Mouse (Mus musculus) MEL-GATA-1-ER (cell line): Measurements from ENCODE around the gene Arid4a.
A peak's percentile ranks its signal among the peaks of the same experiment; 100 is the strongest.
"Not testable (repeated sequence)": the region's sequence is repeated elsewhere in the genome, so short reads cannot be mapped to it uniquely, and the experiment has no call there.

Source experiments
- DNase-seq: peaks from one replicate; pipeline ENCODE4 v3.0.0-alpha.2; 2012; ENCODE audit warnings: low read depth; ENCODE audit errors: extremely low read depth

Arid4a gene

DNA sequence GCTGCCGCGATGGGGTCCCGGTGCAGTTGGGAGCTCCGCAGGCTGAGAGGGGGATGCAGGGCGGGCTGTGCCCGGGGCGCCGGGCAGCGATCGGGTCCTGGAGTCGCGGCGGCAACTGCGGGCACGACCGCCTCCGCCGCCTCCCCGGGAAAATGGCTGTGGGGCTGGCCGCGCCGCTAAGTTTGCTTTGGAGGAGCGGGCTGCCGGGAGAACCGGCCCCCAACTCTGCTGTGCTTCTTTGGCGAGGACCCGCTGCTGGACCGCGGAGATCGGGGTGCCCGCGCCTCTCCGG lies 367 bp downstream of the Arid4a start:
- DNase-seq = no peak

- DNase-seq = no peak
Measured at GRCm38 (mm10) chr12:71016503-71017241, 882 bp downstream of the Arid4a start.

- peak; percentile 33 for DNase-seq
Measured at GRCm38 (mm10) chr12:71017242-71017571, 1.4 kb downstream of the Arid4a start.

DNA sequence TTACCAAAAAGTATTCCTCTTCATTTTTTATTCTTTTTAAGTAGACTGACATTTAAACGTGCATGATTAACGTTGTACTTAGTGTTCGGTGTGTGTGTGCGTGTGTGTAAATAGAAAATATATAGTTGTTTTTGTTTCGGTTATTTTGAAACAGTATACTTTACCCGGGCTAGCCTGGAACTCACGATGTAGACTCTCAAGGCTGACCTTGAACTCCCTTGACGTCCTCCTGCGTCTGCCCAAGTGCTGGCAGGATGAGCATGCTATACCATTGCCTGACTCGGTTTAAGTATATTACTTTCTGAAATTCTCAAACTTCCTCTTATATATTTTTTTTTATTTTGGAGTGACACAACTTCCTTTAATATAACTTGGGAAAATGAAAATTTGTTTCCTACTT lies 2.0 kb downstream of the Arid4a start:
- no peak for DNase-seq

DNA sequence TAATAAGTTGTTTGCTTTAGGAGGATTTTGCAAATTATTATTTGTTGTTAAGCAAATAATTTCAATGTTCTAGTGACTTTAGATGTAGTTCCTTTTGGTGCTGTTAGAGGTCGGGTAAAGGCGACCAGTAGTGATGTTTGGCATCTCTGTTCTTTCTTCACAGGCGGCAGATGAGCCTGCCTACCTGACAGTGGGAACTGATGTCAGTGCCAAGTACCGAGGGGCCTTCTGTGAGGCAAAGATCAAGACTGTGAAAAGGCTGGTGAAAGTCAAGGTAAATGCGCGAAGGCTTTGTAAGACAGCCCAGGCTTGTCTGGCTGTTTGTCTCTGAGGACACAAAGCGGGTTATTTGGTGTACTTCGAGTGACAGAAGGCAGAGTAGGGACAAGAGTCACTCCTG lies 3.4 kb downstream of the Arid4a start:
- DNase-seq = no peak

DNA sequence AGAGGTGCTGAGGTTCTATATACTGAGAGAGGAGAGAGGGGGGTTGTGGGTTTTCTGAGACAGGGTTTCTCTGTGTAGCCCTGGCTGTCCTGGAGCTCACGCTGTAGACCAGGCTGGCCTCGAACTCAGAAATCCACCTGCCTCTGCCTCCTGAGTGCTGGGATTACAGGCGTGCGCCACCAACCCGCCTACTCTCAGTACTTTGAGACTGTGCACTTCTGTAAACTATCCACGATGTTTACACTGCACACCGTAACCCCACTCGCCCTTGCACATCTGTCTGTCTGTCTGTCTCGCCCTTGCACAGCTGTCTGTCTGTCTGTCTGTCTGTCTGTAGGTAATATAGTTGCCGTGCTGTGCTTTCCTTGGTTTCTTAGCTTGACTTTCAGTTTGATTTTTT lies 8.6 kb downstream of the Arid4a start:
- DNase-seq = no peak

DNA sequence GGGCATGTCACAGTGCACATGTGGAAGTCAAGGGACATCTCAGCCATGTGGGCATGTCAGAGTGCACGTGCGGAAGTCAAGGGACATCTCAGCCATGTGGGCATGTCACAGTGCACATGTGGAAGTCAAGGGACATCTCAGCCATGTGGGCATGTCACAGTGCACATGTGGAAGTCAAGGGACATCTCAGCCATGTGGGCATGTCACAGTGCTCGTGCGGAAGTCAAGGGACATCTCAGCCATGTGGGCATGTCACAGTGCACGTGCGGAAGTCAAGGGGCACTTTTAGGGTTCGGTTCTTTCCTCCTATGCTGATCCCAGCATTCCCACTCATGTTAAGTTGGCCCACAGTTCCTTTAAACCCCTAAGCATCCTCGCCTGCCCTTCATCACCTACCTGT lies 12.5 kb downstream of the Arid4a start:
- DNase-seq = not testable (repeated sequence)

GRCm38 (mm10) chr12:71030260-71030659 lies 14.5 kb downstream of the Arid4a start:
- DNase-seq = no peak

GRCm38 (mm10) chr12:71030722-71031121 lies 14.9 kb downstream of the Arid4a start:
- no peak for DNase-seq

- no peak for DNase-seq
Measured at GRCm38 (mm10) chr12:71035826-71036225, 20.0 kb downstream of the Arid4a start.

DNA sequence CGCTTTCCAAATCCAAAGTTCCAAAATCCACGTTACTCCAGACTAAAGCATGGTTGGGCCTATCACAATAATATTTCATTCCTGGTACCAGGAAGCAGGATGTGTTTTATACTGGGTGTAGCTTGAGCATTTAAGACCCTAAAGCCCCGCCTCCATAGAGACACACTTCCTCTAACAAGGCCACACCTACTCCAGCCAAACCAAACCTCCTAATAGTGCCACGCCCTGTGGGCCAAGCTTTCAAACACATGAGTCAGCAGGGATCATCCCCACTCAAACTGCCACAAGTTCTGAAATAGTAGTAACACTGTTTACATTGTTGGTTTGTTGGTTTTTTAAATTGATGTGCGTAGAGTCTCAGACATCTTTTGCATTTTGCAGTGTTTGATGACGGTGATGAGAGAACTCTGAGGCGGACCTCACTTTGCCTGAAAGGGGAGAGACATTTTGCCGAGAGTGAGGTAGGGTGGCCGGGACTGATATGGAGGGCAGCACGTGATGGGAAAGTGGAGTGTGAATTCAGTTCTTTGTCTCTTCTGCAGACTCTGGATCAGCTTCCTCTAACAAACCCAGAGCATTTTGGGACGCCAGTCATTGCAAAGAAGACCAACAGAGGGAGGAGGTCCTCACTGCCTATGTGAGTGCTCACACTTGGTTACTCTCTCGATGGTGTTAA lies 21.1 kb downstream of the Arid4a start:
- peak; percentile 59 for DNase-seq

DNA sequence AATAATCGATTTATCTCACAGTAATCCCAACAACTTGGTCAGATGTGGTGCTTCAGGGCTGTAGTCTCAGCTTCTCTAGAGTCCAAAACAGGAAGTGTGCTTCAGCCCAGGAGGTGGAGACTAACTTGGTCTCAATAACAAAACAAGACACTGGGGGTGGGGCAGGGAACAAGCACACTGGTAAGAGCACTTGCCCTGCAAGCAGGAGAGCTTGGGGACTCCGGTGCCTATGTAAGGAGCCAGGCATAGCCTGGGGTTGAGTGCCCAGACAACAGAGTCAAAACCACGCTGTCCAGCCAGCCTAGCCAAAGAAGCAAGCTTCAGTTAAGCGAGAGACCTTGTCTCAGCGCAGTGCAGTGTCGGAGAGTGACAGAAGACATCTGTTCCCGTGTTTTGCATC lies 24.7 kb downstream of the Arid4a start:
- DNase-seq = peak; percentile 29

- no peak for DNase-seq
Measured at GRCm38 (mm10) chr12:71042451-71042850, 26.7 kb downstream of the Arid4a start.

DNA sequence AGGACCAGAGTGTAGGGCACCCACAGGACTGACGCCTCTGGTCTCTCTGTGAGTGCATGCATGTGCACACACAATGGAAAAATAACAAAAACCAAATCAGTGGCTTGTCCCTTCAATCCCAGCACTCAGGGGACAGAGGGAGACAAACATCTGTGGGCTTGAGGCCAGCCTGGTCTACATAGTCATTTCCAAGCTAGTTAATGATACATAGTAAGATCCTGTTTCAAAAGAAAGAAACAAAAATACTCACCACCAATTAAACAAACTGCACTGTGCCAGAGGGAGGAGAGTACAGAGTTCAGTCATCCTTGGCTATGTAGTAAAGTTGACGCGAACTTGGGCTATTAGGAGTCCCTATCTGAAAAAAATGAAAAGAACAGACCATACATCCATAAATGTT lies 27.8 kb downstream of the Arid4a start:
- DNase-seq = no peak

GRCm38 (mm10) chr12:71044488-71044887 lies 28.7 kb downstream of the Arid4a start:
- DNase-seq = no peak

- DNase-seq = no peak
Measured at GRCm38 (mm10) chr12:71046501-71046900, 30.7 kb downstream of the Arid4a start.

DNA sequence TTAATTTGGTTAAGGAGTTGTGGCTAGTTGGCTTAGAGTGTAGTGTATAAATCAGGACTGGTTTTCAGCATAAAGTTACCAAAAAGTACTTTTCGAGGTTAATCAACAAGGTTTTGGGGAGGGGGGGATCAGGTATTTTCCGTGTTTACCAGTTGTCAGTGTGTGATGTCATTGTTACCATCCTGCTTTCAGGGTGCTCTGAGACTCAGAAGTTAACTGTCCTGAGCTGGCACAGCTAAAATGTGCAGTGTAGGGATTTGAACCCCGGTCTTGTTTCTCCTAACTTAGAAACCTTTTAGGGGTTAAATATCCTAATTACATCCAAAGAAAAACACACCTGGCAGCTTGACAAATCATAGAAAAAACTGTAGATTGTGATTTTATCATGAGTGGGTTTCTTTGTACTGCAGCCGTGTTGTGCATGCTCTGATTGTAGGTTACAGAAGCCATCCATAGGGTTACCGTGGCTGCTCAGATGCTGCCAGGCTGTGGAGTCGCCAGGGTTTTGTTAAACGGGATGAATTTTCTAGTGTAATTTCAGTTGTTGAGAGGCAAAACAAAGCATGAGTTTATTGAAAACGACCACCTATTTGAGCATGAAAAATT lies 31.8 kb downstream of the Arid4a start:
- DNase-seq = no peak

- DNase-seq = peak; percentile 84
Measured at GRCm38 (mm10) chr12:71048117-71048516, 32.3 kb downstream of the Arid4a start.

- no peak for DNase-seq
Measured at GRCm38 (mm10) chr12:71048561-71048960, 32.8 kb downstream of the Arid4a start.

GRCm38 (mm10) chr12:71049596-71050265 lies 33.9 kb downstream of the Arid4a start:
- no peak for DNase-seq

GRCm38 (mm10) chr12:71051079-71051478 lies 35.3 kb downstream of the Arid4a start:
- peak; percentile 31 for DNase-seq

DNA sequence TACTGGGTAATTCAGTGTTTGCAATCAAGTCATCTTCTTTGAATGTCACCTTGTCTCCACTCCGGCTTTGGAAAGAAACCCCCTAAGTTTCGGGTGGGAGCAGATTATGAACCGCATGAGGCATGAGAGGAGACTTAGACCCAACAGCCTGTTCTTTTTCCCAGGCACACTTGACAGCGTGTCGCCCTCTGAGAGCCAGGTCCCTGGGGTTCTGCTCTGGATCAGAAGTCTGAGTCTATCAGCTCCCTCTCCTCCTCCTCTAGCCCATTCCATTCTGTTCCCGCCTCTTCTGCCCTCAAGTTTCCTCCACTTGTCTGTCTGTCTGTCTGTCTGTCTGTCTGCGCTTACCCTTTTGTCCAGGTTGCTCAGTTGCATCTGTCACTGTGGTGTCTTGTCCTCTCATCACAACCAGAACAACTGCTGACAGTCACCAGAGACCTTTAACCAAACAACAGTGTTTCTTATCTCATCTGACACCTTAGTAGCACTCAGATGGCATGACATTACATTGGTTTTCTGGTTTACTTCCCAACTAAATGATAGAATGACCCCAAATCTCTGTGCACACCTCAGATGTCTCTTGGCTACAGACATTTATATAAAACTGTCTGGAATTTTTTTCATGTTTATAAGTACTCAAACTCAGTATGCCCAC lies 36.7 kb downstream of the Arid4a start:
- DNase-seq = no peak
